Mouse (Mus musculus): ENCODE measurements around the gene Zyx.

Gene Zyx

GRCm38 (mm10) chr6:42349426-42350020 is at the start of gene Zyx:
TSS of gene Zyx (plus strand) at chr6:42349630.
- in situ Hi-C loops (cut with MboI; ENCODE audit: low sequenced_read_pairs) = no loop called here

- in situ Hi-C loops (cut with MboI; ENCODE audit: low sequenced_read_pairs) = no loop called here
Observed at GRCm38 (mm10) chr6:42309816-42310378, 39.5 kb upstream of the Zyx start.

GRCm38 (mm10) chr6:42310427-42311053 is 38.9 kb upstream of the Zyx start:
- in situ Hi-C loops (cut with MboI; ENCODE audit: low sequenced_read_pairs) = no loop called here

GRCm38 (mm10) chr6:42318293-42318692 is 31.1 kb upstream of the Zyx start:
- in situ Hi-C loops (cut with MboI; ENCODE audit: low sequenced_read_pairs) = no loop called here

DNA sequence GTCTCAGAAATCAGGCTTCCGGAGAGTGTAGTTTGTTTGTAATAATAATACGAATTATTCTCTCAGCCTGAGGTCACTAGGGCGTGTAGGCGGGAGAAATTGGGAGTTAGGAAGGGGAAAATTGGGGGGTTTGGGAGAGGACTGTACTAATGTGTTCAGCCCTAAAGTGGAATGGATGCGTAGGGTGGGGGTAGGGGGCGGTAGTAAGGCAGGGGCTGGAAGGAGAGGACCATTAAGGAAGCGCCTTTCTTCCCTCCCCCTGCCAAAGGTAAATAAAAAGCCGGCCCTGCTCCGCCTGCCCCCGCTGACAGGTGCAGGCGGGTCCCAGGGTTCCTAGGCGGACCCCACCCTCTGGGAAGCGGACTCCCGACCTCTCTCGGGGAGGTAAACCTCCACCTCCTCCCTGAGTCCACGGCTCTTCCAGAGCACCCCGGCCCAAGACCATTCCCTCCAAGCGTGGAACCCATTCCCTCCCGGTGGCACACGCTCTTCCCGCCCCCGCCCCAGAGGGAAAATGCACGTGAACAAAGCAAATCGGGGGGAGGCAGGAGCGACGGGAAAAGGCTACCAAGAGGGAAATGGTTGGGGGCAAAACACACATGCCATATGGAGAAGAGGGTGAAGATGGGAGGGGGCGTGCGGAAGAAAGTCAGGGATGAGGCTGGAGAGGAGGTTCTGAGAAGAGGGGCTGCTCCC is 25.9 kb upstream of the Zyx start:
- in situ Hi-C loops (cut with MboI; ENCODE audit: low sequenced_read_pairs) = no loop called here

DNA sequence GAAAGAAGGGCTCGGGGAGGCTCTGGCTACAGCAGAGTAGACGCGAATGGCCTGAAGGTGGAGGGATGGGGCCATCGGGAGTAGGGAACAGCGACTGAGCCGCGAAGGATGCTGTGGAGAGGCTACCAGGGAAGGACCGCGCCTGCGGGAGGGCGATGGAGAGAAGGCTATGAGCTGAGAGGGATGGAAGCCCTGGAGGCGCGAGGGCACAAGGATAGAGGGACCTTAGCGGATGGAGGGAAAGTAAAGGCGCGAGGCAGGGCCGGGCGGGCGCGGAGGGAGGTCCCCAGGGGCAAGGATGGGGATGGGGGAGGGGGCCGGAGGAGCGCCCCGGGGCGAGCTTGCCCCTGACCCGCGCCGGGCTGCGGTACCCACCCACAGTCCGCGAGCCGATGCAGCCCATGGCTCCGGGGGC is 25.4 kb upstream of the Zyx start:
- in situ Hi-C loops (cut with MboI; ENCODE audit: low sequenced_read_pairs) = no loop called here

DNA sequence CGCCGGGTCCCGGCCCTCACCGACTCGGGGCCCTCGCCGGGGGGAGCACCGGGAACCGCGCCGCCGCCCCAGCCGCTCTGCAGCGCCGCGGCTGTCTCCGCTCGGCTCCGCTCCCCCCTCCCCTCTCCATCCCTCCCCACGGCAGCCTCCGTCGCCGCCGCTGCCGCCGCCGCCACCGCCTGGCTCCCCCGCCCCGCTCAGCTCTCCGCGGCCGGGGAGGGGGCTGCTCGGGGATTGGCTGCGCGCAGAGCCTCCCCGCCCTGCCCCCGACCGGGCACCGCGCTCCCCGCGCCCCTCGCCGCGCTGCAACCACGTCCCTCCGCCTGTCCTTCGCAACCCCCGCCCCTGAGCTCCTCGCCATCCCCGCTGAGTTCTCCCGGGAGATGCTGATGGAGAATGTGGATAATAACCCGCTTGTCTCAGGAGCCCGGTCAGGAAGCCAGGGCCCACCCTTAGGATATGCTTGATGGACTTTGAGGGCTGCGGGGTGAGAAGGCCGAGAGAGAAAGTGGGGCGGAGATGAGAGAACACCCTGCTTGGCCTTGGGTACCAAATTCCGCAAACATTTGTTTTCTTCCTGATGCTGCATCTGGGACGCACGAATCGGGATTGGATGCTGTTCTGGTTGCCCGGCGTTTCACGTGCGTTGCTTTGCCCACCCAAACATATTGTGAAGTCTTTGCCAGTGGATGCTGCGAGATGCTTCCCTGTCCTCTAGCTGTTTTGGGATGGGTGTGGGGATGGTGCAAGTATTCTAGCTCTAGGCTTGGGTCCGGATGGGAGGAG is 24.8 kb upstream of the Zyx start, which contains the start of gene Fam131b:
Fam131b (minus strand) TSS at position 162 of the 786 bp plus-strand sequence.
- in situ Hi-C loops (cut with MboI; ENCODE audit: low sequenced_read_pairs) = no loop called here

GRCm38 (mm10) chr6:42325268-42325609 is 24.2 kb upstream of the Zyx start:
- in situ Hi-C loops (cut with MboI; ENCODE audit: low sequenced_read_pairs) = no loop called here

DNA sequence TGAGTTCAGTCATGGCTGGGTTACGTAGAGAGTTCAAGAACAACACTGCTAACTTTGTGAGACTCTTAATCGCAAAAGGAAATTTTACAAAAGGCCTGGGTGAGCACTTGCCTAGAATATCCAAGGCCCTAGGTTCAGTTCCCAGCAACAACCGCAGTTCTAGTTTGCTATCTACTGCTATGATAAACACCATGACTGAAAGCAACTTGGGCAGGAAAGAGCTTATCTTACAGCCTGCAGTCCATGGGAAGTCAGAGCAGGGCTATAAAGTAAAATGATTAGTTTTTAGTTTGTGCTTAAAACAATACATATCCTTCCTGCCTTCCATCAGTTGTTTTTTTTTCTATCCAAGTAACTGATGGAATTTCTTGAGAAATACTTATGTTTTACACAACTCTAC is 22.9 kb upstream of the Zyx start:
- in situ Hi-C loops (cut with MboI; ENCODE audit: low sequenced_read_pairs) = no loop called here

DNA sequence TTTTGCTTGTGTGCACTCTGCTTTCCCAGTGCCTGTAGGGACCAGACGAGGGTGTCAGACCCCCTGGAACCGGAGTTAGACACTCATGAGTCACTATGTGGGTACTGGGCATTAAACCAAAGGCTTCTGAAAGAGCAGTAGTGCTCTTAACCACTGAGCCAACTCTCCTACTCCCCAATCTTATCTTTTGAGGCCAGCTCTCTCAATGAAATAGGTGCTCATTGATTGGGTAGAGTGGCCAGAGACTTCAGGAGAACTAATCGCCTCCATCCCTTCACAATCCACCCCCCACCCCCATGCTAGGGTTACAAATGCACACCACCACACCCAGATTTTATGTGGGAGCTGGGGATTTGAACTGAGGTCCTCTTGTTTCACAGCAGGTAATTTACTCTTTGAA is 20.7 kb upstream of the Zyx start:
- in situ Hi-C loops (cut with MboI; ENCODE audit: low sequenced_read_pairs) = no loop called here

DNA sequence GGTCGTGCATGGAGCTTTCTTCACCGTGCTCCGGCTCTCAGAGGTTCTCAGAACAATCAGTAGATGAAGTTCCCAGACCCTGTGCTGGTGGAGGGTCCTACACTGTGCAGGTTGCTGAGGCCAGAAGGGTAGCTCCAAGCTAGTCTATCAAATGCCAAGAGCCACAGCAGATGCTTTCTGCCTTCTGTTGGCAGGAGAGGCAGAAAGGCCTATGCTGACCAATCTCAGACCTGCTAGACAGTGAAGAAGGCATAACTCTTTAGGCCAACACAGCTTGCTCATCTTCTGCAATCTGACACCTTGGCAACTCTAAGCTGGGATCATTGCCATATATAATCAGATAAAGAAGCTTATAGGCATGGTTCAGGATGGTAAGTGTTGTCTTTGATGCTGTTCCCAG is 19.2 kb upstream of the Zyx start:
- in situ Hi-C loops (cut with MboI; ENCODE audit: low sequenced_read_pairs) = no loop called here

DNA sequence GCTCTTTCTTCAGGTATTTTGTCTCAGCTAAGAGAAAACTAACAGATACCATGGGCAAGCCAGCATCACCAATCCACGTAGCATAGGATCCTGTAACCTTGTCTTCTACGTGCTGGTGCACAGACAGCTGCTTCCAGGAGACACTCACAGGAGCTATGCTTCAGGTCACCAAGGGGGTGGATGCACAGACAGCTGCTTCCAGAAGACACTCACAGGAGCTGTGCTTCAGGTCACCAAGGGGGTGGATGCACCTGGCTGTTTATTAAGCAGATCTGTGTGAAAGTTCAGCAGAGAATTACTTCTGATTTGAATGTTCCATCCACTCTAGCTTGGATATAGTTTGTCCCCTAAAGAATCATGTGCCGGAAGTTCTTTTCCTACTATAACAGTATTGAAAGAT is 18.5 kb upstream of the Zyx start:
- in situ Hi-C loops (cut with MboI; ENCODE audit: low sequenced_read_pairs) = no loop called here

DNA sequence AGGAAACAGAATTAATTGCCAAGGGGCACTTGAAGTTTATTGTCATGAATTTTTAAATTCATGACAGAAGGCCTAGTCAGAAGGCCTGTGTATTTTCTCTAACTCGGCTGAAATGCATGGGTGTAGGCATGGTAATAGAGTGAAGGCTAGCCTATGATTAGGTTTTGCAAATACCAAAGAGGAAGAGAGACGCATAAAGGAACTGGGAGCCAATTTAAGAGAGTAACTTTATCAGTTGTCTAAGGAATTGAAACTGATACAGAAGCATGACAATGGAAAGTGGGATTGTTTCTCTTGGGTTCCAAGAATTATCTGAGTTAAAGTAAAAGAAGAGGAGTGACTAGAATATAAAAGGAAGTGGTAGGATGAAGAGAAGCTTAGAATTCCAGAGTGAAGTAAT is 10.2 kb upstream of the Zyx start:
- in situ Hi-C loops (cut with MboI; ENCODE audit: low sequenced_read_pairs) = no loop called here

- in situ Hi-C loops (cut with MboI; ENCODE audit: low sequenced_read_pairs) = no loop called here
Observed at GRCm38 (mm10) chr6:42339981-42340380, 9.4 kb upstream of the Zyx start.

GRCm38 (mm10) chr6:42342171-42342570 is 7.3 kb upstream of the Zyx start:
- in situ Hi-C loops (cut with MboI; ENCODE audit: low sequenced_read_pairs) = no loop called here

- in situ Hi-C loops (cut with MboI; ENCODE audit: low sequenced_read_pairs) = no loop called here
Observed at GRCm38 (mm10) chr6:42343361-42344120, 5.9 kb upstream of the Zyx start.

DNA sequence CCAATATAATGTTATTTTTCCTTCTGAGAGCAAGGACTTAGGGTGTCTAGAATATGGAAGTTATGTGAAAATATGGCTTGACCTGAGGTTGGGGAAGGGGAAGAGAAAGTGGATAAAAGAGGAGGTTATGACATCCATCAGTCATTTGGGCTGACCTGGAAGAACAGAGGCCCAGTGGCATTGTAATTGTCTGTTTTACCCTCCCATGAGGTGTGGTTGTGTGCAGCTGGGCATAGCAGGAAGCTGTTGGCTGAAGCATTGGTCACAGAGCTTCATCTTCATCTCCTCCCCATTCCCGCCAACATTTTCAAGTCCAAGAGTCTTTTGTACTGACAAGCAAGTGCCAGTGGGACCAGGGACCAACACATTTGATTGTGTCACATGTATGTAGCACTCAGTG is 5.2 kb upstream of the Zyx start:
- in situ Hi-C loops (cut with MboI; ENCODE audit: low sequenced_read_pairs) = no loop called here

DNA sequence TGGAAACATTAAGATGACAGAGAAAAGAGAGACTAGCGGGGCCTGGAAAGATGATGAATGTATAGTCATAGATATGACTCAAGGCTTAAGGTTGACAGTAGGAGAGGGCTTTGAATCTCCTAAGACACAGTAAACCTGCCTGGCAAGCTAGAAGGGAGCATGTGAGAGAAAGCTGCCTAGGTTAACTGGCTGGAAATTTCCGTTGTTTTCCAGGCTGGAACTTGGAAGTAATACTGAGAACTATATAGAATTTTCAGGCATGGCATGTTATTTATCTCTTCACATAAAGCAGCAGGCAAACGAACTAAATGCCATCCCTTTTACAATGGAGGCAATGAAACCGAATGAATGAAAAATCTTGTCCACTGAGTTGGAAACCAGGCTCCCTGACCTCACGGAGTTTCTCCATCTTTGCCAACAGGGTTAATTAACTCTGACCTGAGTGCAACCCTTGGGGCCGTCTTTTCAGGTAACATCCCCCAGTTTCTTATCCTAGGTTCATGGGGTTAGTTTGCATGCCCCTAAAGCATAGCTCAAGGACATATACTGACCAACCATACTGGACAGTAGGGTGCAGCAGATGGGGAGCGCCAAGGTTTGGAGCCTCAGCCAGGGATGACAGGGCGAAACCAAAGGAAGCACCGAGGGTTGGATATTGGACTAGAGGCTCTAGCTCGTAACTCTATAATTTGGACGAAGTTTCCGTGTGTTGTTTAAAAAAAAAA is 987 bp upstream of the Zyx start:
- in situ Hi-C loops (cut with MboI; ENCODE audit: low sequenced_read_pairs) = no loop called here

- in situ Hi-C loops (cut with MboI; ENCODE audit: low sequenced_read_pairs) = no loop called here
Observed at GRCm38 (mm10) chr6:42349006-42349425, 414 bp upstream of the Zyx start.
